Mouse (Mus musculus): ENCODE results near the gene C1rl. TPM values are rescaled to one million over a fixed set of nuclear protein-coding genes. Genes with fewer than 3 reads are reported as not detected.
"Not testable (repeated sequence)": the region's sequence is repeated elsewhere in the genome, so short reads cannot be mapped to it uniquely, and the experiment has no call there.

The C1rl gene
- polyA plus RNA-seq, 1 experiment from 2014 or later, result 0.67 TPM

GRCm38 (mm10) chr6:124545425-124545824 lies 52.5 kb downstream of the C1rl start:
- Histone ChIP-seq H3K9me3 (replicated peaks) (no peaks in the 10 kb centered on the region), H3K9ac (no peak overlapping the region), H3K4me1 (no peaks in the 10 kb centered on the region), H3K4me2 (replicated peaks) (no peak overlapping the region), H3K27ac (replicated peaks) (no peak overlapping the region), H3K36me3 (no peaks in the 10 kb centered on the region), H3K27me3 (no peaks in the 10 kb centered on the region), H3K4me3 (replicated peaks) (no peak overlapping the region)
- no peak for ATAC-seq (ENCODE audit: insufficient number of reproducible peaks, low FRiP score, low TSS enrichment, low read depth)
- WGBS, result 73% methylated on average over 2 of the region's 2 CpGs

DNA sequence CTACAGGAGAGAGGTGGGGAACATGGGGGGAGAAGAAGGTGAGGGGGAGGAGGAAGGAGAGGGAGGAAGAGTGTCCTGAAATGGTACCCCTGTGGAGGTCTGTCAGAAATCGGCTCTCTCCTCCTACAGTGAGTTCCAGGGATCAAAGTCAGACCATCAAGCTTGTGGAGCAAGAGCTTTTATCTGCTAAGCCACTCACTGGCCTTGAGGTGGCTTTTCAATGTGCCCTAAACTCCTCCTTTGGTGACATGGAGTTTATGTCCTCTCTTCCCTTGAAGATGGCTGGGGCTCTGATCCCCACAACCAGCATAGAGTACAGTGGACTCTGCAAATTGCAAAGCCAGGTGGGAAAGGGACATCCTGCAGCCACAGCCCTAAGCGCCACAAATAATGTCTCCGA lies 55.1 kb downstream of the C1rl start:
- not testable (repeated sequence) for H3K4me1 ChIP-seq; H3K9ac ChIP-seq; H3K27me3 ChIP-seq; ATAC-seq (ENCODE audit: insufficient number of reproducible peaks, low FRiP score, low TSS enrichment, low read depth); H3K27ac ChIP-seq (replicated peaks); H3K4me3 ChIP-seq (replicated peaks); H3K4me2 ChIP-seq (replicated peaks); H3K36me3 ChIP-seq; H3K9me3 ChIP-seq (replicated peaks)
- WGBS, result 90% methylated on average over 3 of the region's 3 CpGs

- ATAC-seq (ENCODE audit: insufficient number of reproducible peaks, low FRiP score, low TSS enrichment, low read depth), result no peak
- H3K9me3 ChIP-seq (replicated peaks), result no peaks in the 10 kb centered on the region; the same call in 1 of the 2 replicates
- WGBS, result 85% methylated on average over 3 of the region's 3 CpGs
- H3K4me1 ChIP-seq, result no peaks in the 10 kb centered on the region
- H3K4me3 ChIP-seq (replicated peaks), result no peak overlapping the region
- no peaks in the 10 kb centered on the region for H3K27me3 ChIP-seq
- H3K36me3 ChIP-seq, result no peaks in the 10 kb centered on the region
- no peak overlapping the region for H3K27ac ChIP-seq (replicated peaks)
- no peak overlapping the region for H3K9ac ChIP-seq
- no peak overlapping the region for H3K4me2 ChIP-seq (replicated peaks)
Measured at GRCm38 (mm10) chr6:124549023-124549550, 56.2 kb downstream of the C1rl start.

DNA sequence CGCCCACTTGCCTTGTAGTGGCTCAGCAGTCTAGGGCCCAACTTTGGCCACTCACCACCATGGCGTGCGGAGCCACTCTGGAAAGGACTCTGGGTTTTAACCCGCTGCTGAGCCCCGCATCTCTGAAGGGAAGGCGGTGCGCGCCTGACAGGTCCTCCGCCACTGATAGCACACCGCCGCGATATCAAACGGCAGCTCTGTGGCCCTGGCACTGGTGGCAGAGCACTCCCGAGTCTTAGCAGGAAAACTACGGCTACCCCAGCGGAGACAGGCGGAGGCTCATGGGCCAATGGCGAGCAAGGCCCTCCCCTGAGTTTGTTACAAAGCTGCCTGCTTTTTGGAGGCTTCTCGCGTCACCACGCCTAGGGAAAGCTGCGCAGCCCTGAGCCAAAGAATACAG lies 59.9 kb downstream of the C1rl start:
- no peak overlapping the region for H3K4me2 ChIP-seq (replicated peaks)
- no peaks in the 10 kb centered on the region; the same call in 1 of the 2 replicates for H3K9me3 ChIP-seq (replicated peaks)
- 70% methylated on average over 22 of the region's 22 CpGs for WGBS
- no peak overlapping the region for H3K4me3 ChIP-seq (replicated peaks)
- H3K27me3 ChIP-seq, result no peaks in the 10 kb centered on the region
- no peaks in the 10 kb centered on the region for H3K4me1 ChIP-seq
- H3K9ac ChIP-seq, result no peak overlapping the region
- ATAC-seq (ENCODE audit: insufficient number of reproducible peaks, low FRiP score, low TSS enrichment, low read depth), result no peak
- no peak overlapping the region for H3K27ac ChIP-seq (replicated peaks)
- no peaks in the 10 kb centered on the region for H3K36me3 ChIP-seq

- H3K36me3 ChIP-seq; H3K4me3 ChIP-seq (replicated peaks): not testable (repeated sequence)
- WGBS, result 73% methylated on average over 2 of the region's 2 CpGs
Measured at GRCm38 (mm10) chr6:124555956-124556355, 63.0 kb downstream of the C1rl start.

More at GRCm38 (mm10) chr6:124555956-124556355, 63.0 kb downstream of the C1rl start:
- not testable (repeated sequence) for H3K27ac ChIP-seq (replicated peaks); H3K4me1 ChIP-seq; ATAC-seq (ENCODE audit: insufficient number of reproducible peaks, low FRiP score, low TSS enrichment, low read depth); H3K27me3 ChIP-seq; H3K9ac ChIP-seq; H3K9me3 ChIP-seq (replicated peaks); H3K4me2 ChIP-seq (replicated peaks)

Other genes with a start within 250 kb of the C1rl start
- 0.75 and 0.91 TPM in 2 replicates for gene Cd163, start 188.5 kb upstream of the C1rl start, polyA plus RNA-seq (2015; fragmentation: Nextera tagmentation; extraction: Ambion mirVana)
- 48.8 and 49.0 TPM in 2 replicates for gene Pex5, start 78.0 kb upstream of the C1rl start, polyA plus RNA-seq (2015; fragmentation: Nextera tagmentation; extraction: Ambion mirVana)
- 8.2 and 9.0 TPM in 2 replicates for gene Clstn3, start 28.3 kb upstream of the C1rl start, polyA plus RNA-seq (2015; fragmentation: Nextera tagmentation; extraction: Ambion mirVana)
- gene C1ra, start 19.3 kb downstream of the C1rl start, polyA plus RNA-seq (2015; fragmentation: Nextera tagmentation; extraction: Ambion mirVana), result 5.1 and 6.1 TPM in 2 replicates
- gene C1s1, start 49.2 kb downstream of the C1rl start, polyA plus RNA-seq (2015; fragmentation: Nextera tagmentation; extraction: Ambion mirVana), result 5.7 and 9.0 TPM in 2 replicates
- gene C1rb, start 77.2 kb downstream of the C1rl start, polyA plus RNA-seq (2015; fragmentation: Nextera tagmentation; extraction: Ambion mirVana), result not detected in 2 replicates
- gene C1s2, start 143.0 kb downstream of the C1rl start, polyA plus RNA-seq (2015; fragmentation: Nextera tagmentation; extraction: Ambion mirVana), result 0.14 and 0.21 TPM in 2 replicates
- gene Lpcat3, start 169.9 kb downstream of the C1rl start, polyA plus RNA-seq (2015; fragmentation: Nextera tagmentation; extraction: Ambion mirVana), result 56.0 and 56.1 TPM in 2 replicates
- 171 and 186 TPM in 2 replicates for gene Emg1, start 219.1 kb downstream of the C1rl start, polyA plus RNA-seq (2015; fragmentation: Nextera tagmentation; extraction: Ambion mirVana)
- 301 and 317 TPM in 2 replicates for gene Phb2, start 219.2 kb downstream of the C1rl start, polyA plus RNA-seq (2015; fragmentation: Nextera tagmentation; extraction: Ambion mirVana)
- gene Ptpn6, start 245.6 kb downstream of the C1rl start, polyA plus RNA-seq (2015; fragmentation: Nextera tagmentation; extraction: Ambion mirVana), result 19.9 and 20.2 TPM in 2 replicates
- 416 TPM in 2 replicates for gene Grcc10, start 248.3 kb downstream of the C1rl start, polyA plus RNA-seq (2015; fragmentation: Nextera tagmentation; extraction: Ambion mirVana)

Data from embryonic facial prominence, embryonic 15.5 days (tissue).